Mouse (Mus musculus): Measurements from ENCODE around the gene Hist1h2bg.

The Hist1h2bg gene

DNA sequence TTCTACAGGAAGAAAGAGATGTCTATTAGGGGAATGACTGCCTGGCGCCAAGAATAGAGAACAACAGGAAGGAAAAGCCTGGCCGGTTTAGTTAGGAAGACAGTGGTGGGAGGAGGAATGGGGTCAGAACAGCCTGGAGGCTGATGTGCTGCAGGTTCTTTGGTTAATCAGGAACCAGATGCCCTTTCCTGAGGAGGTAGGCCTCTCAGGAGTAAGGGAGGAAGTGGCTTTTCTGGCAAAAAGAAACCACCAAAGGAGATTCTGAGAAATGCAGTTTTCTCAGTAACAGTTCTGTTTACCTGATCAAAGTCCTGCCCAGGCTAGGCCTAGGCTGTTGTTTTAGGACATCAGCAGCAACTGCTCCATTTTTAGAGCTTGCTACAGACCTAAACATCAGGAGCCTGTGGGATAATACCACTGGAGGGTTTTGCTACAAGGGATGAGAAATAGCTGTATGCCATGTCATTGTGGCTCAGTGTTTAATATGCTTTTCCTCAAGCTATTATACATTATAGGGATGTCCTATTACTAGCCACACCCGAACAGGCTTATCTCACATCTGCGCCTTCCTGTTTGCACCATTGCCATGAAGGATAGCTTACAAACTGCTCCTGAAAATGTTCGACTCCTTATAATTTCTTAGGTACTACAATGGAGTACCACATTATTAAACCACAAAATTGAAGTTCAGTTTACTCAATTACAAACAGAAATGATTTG, 22.0 kb downstream of the Hist1h2bg start:
- in situ Hi-C loops (cut with MboI; ENCODE audit: low pct_unique_long_range_greater_than_20kb in 1 of 2, low sequenced_read_pairs in 2 of 2, unreplicated experiment in 1 of 2), result loop anchor here in 1 of 2 experiments (10.0 kb wide), 1 partner anchor 168 kb away; the partner anchor contains the start of gene Abt1

DNA sequence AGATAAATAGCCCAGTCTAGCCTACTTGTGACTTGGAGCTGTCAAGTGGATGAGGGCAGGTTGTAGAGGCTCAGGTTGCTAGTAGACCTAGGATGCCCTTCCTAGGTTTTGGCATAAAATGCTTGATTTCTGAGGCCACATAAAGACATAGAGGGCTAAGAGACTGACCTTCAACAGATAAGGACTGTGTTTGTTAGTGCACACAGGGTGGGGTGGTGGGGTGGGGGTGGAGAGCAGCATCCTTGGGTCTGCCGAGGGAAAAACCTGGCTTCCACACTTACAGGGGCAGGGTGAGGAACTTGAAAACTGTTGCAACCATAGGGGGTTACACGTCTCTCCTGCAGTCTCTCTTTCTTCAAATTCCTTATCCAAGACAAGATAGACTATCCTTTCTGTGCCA, 24.0 kb downstream of the Hist1h2bg start:
- in situ Hi-C loops (cut with MboI; ENCODE audit: low pct_unique_long_range_greater_than_20kb in 1 of 2, low sequenced_read_pairs in 2 of 2, unreplicated experiment in 1 of 2), result loop anchor here (5.0 to 10.0 kb wide), 2 partner anchors 163 to 170 kb away; partner anchors contain the start of gene Abt1 (in 1 of the 2)

DNA sequence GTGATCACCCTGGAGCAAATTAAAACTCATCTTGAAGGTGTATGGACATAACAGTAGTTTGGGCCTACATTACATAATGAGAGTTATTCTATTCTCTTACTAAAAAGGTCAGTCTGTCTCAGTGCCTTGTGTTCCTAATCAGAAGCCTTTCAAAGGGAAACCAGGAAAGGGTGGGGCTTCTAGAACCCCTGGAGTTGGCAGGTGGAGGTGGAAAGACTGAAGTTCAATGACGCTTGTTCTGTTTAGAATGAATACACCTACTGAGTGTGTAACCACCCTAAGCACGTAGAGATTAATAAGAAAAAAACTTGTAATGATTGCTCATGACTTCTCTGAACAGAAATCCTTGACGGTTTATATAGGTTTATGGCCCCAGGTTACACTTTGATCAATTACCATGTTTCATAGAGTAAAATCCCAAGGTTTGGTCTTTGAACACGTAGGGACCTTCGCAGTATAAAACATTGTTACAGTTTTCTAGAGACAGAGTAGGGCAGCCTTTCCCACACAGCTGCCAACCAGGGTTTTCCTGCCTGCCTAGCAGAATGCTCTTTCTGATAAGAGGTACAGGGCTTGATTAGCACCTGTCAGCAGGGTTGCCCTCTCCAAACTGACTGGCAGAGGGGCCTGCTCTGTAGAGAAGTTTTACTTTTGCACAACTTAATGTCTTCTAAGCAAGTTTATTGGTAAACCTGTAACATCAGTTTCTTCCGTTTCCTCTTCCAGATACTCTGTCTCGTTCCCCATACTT, 24.6 kb downstream of the Hist1h2bg start:
- in situ Hi-C loops (cut with MboI; ENCODE audit: low pct_unique_long_range_greater_than_20kb in 1 of 2, low sequenced_read_pairs in 2 of 2, unreplicated experiment in 1 of 2), result loop anchor here (5.0 to 10.0 kb wide), 2 partner anchors 163 to 171 kb away; partner anchors contain the start of gene Abt1 (in 1 of the 2)

DNA sequence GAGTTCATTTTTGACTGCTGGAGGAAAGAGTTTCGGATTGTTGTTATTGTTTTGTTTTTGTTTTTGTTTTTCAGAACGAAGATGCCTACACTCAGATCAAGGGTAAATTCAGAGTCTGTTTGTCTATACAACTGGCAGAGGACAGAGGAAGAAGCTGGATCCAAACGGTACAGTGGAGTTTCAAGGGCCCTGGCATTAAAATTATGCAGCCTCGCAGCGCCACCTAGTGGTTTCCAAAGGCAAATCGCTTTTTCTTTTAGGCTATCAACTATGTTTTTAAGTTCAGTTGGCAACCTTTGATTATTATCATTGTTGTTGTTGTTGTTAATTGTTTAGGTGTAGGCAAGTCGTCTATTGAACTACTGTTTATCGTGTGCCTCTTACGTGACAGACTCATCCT, 26.8 kb downstream of the Hist1h2bg start:
- in situ Hi-C loops (cut with MboI; ENCODE audit: low pct_unique_long_range_greater_than_20kb in 1 of 2, low sequenced_read_pairs in 2 of 2, unreplicated experiment in 1 of 2), result loop anchor here (5.0 to 10.0 kb wide), 2 partner anchors 166 to 173 kb away; partner anchors contain the start of gene Abt1 (in 1 of the 2)

DNA sequence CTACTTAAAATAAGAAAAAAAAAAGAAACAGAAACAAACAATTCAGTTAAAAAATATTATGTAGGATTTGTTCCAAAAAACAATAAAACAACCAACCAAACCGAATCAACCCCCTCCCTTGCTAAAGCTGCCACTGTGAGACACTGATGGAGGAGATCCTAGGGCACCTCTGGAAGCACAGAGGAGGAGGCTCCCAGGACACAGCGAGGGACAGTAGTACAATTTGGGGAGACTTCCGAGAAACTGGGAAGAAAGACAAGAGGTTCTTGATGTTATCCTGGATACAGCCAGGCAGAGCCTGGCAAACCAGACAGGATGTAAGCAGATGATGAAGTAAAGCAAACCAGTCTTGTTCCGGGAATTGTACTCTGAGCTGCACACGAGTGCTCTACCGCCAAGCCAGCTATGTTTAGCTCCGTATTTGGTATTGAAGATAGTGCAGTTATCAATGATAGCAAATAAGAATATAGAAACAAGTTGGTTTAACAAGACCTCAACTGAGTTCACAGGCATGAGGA, 32.0 kb downstream of the Hist1h2bg start:
- in situ Hi-C loops (cut with MboI; ENCODE audit: low pct_unique_long_range_greater_than_20kb in 1 of 2, low sequenced_read_pairs in 2 of 2, unreplicated experiment in 1 of 2), result loop anchor here in 1 of 2 experiments (25.0 kb wide), 1 partner anchor 291 kb away; no protein-coding TSS in a partner anchor

DNA sequence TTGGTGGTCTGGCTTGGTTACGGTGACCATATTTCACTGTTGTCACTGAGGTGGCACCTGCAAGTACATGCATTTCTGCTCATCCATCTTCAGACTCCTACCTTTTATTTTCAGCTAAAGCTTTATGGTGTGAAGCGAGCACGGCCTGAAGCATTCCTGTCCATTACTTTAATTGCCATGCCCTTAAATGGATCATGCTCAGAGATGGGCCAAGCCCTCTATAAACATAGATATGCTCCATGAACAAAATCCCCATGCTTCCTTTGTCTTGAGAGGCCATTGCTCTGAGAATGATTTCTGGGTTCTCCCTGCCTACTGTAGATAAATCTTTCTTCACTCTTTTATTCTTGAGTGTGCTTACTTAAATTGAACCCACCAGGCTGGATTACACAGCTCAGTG, 33.3 kb downstream of the Hist1h2bg start:
- in situ Hi-C loops (cut with MboI; ENCODE audit: low pct_unique_long_range_greater_than_20kb in 1 of 2, low sequenced_read_pairs in 2 of 2, unreplicated experiment in 1 of 2), result loop anchor here in 1 of 2 experiments (25.0 kb wide), 1 partner anchor 292 kb away; no protein-coding TSS in a partner anchor

DNA sequence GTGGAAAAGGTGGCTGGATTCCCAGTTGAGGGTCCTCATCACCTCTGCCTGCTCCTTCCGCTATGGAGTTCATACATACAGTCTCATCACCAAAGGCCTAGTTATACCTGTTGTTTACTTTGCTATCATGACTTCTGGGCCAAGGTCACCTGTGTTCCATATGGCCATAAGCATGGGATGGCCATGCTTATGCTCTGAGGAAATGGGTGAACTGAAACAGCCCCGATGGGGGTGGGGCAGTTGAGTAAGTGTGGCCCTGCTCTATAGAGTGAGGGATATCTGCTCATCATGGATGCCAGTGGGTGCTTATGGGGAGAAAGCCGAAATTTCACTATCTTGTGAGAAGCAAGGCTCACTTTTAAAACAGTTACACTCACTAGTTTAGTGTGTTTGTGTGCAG, 33.9 kb downstream of the Hist1h2bg start:
- in situ Hi-C loops (cut with MboI; ENCODE audit: low pct_unique_long_range_greater_than_20kb in 1 of 2, low sequenced_read_pairs in 2 of 2, unreplicated experiment in 1 of 2), result loop anchor here in 1 of 2 experiments (25.0 kb wide), 1 partner anchor 293 kb away; no protein-coding TSS in a partner anchor

DNA sequence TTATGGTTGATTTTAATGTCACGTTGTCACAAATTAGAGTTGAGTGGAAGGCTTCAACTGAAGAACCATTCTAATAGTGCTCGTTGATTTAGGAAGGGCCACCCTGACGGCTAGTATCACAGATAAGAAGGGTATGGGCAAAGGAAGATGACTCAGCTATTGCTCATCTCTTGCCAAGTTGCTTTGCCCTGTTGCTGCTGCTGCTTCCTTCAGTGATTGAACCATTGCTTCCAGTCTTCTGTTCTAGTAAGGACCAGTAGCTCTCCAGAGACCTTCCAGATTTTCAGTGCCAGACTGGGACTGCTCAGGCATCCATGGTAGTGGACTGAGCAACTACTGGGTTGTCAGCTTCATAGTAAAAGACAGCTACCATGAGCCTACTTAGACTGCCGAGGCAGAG, 38.0 kb downstream of the Hist1h2bg start:
- in situ Hi-C loops (cut with MboI; ENCODE audit: low pct_unique_long_range_greater_than_20kb in 1 of 2, low sequenced_read_pairs in 2 of 2, unreplicated experiment in 1 of 2), result loop anchor here in 1 of 2 experiments (25.0 kb wide), 1 partner anchor 297 kb away; no protein-coding TSS in a partner anchor

DNA sequence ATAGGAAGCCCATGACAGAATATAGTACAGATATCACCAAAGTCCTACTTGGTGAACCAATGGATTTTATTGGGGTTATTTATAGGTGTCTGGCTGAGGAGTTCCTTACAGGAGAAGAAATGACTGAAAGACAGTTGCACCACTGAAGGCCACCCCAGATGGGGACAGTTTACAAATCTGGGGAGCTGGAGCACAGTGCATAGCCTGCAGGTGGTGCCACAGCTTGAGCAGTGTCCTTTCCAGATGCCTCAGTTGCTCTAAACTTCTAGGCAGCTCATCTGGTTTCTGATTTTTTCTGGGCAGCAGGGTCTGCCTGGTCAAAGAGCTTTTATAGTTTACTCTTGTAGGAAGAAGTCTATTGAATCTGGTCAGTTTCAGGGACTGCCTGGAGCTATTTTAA, 38.6 kb downstream of the Hist1h2bg start:
- in situ Hi-C loops (cut with MboI; ENCODE audit: low pct_unique_long_range_greater_than_20kb in 1 of 2, low sequenced_read_pairs in 2 of 2, unreplicated experiment in 1 of 2), result loop anchor here in 1 of 2 experiments (25.0 kb wide), 1 partner anchor 298 kb away; no protein-coding TSS in a partner anchor

DNA sequence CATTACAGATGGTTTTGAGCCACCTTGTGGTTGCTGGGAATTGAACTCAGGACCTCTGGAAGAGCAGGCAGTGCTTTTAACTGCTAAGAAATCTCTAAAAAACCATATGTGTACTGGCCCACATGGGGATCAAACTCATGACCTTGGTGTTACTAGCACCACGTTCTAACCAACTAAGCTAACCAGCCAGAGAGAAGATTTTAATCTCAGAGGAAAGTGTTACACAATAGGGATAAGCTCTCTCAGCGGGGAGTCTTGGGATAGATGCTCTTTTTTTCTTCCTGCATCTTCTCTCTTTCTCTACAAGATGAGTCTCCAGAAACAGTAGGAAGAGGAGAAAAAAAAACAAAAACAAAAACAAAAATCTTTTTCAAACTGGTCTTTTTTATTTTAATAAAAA, 39.2 kb downstream of the Hist1h2bg start:
- in situ Hi-C loops (cut with MboI; ENCODE audit: low pct_unique_long_range_greater_than_20kb in 1 of 2, low sequenced_read_pairs in 2 of 2, unreplicated experiment in 1 of 2), result loop anchor here in 1 of 2 experiments (25.0 kb wide), 1 partner anchor 298 kb away; no protein-coding TSS in a partner anchor

DNA sequence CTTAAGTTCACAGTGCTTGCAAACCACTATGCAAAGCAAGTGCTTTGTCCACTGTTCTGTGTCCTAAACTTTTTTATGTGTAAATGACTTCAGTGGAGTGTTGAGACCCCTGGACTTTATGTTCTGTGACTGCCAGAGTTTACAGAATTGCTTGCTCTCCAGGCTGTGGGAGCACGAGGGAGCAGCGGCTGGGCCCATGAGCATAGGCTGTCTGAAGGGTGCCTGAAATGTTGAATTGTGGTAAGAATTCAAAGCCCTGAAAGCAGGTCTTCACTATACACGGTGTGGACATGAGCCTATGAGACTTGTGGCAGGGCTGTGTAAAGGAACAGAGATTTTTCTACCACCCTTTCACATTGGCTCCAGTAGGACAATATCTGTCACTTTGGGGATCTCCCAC, 40.4 kb downstream of the Hist1h2bg start:
- in situ Hi-C loops (cut with MboI; ENCODE audit: low pct_unique_long_range_greater_than_20kb in 1 of 2, low sequenced_read_pairs in 2 of 2, unreplicated experiment in 1 of 2), result loop anchor here in 1 of 2 experiments (25.0 kb wide), 1 partner anchor 299 kb away; no protein-coding TSS in a partner anchor

DNA sequence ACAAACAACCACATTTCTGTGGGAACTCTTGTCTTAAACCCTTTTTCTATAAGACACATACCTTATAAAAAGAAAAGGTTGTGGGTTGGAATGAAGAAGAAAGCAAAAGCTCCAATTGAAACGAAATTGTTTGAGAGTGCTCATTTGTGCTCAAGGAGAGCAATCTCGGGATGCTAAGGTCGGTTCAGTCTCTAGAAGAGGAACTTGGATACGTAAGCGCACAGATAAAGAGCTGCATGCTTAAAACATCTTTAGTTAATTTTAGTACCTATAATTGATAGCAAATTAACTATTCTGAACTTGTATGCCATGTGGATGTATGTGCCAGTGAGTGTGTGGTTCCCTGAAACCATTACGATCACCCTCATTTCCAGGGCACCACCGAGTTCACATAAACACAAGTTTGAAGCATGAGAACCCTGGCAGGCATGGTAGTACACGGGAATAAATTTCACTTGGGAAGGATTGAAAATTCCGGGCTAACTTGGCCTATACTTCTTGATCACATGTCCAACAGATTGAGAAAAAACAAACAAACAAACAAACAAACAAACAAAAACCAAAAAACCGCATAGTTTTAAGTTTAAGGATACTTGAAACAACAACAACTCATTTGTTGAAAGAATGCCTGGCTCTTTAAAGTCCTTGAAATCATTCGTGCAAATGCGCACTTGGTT, 49.0 kb downstream of the Hist1h2bg start:
- in situ Hi-C loops (cut with MboI; ENCODE audit: low pct_unique_long_range_greater_than_20kb in 1 of 2, low sequenced_read_pairs in 2 of 2, unreplicated experiment in 1 of 2), result loop anchor here in 1 of 2 experiments (10.0 to 25.0 kb wide), 2 partner anchors 65 to 308 kb away; partner anchors contain the start of genes Hist1h2ac and Hist1h2bc

DNA sequence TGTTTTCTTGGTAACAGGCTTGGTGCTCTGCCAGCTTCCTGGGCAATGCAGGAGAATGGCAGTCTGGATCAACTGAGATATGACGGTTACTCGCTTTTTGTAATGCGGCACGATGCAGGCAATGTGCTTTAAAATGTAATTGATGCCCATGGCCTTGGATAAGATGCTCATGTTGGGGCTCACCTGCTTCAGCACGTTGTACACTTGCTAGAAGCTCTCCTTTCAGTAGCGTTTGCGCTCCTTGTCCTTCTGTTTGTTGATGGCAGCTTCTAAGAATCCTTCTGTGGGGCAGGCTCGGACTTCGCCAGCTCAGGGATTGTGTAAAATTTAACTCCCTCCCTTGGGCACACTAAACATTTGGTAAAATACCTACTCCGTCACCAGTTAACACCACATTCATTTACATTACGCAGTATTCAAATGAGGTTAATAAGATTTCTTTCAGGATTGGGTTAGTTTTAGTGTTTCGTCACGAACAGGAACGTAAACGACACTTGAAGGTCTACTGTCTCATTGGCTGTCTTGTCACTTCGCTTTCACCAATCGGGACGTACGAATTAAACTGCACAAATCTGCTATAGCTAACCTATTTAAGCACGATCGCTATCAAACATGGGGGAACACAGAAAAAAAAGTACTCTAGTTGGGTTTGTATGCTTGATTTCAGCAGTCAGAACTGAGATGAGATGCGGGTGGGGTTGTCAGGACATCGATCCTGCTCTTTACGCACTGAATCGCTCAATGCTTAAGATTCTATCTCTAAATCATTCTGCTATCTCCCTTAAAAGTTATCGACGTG, 49.7 kb downstream of the Hist1h2bg start, which contains the start of gene Hist1h2be:
Gene Hist1h2be, minus strand, starts transcription at position 392 of the 799 bp plus-strand sequence.
- in situ Hi-C loops (cut with MboI; ENCODE audit: low pct_unique_long_range_greater_than_20kb in 1 of 2, low sequenced_read_pairs in 2 of 2, unreplicated experiment in 1 of 2), result loop anchor here in 1 of 2 experiments (10.0 to 25.0 kb wide), 2 partner anchors 64 to 309 kb away; partner anchors contain the start of genes Hist1h2ac and Hist1h2bc
